Mouse (Mus musculus) liver, embryonic 15.5 days (tissue): Measurements from ENCODE around the gene Zdhhc16. TPM values are rescaled to one million over a fixed set of nuclear protein-coding genes. Genes with fewer than 3 reads are reported as not detected.

ENCODE experiments used
- ATAC-seq: fragments of 200-750 bp; cut with Nextera tagmentation; 2 replicates; pipeline ENCODE4 v1.8.0; 2017; ENCODE audit warnings: moderate number of reproducible peaks, mild to moderate bottlenecking, moderate library complexity; ENCODE audit not compliant: insufficient read depth
- H3K27ac ChIP-seq: fragments of 300-500 bp; sonication (generic); replicated peaks from 2 replicates; pipeline ENCODE4 v1.5.1; 2015; ENCODE audit warnings: mild to moderate bottlenecking, inconsistent platforms
- H3K27me3 ChIP-seq: fragments of 300-500 bp; sonication (generic); 2 replicates; pipeline ENCODE4 v1.6.1; 2015; ENCODE audit warnings: mild to moderate bottlenecking, inconsistent platforms
- H3K36me3 ChIP-seq: fragments of 300-500 bp; sonication (generic); replicated peaks from 2 replicates; pipeline ENCODE4 v1.6.1; 2015; ENCODE audit warnings: moderate library complexity, mild to moderate bottlenecking, inconsistent platforms
- H3K4me1 ChIP-seq: fragments of 300-500 bp; sonication (generic); replicated peaks from 2 replicates; pipeline ENCODE4 v1.6.1; 2015; ENCODE audit warnings: inconsistent platforms
- H3K4me2 ChIP-seq: fragments of 300-500 bp; sonication (generic); 2 replicates; pipeline ENCODE4 v1.6.1; 2015; ENCODE audit warnings: moderate library complexity, mild to moderate bottlenecking, inconsistent platforms
- H3K4me3 ChIP-seq: fragments of 300-500 bp; sonication (generic); replicated peaks from 2 replicates; pipeline ENCODE4 v1.5.1; 2015; ENCODE audit warnings: mild to moderate bottlenecking, inconsistent platforms
- H3K9ac ChIP-seq: fragments of 300-500 bp; sonication (generic); 2 replicates; pipeline ENCODE4 v1.6.1; 2015; ENCODE audit warnings: moderate library complexity, mild to moderate bottlenecking, inconsistent platforms
- H3K9me3 ChIP-seq: fragments of 300-500 bp; sonication (generic); replicated peaks from 2 replicates; pipeline ENCODE4 v1.6.1; 2016; ENCODE audit warnings: inconsistent platforms
- WGBS: fragments of 180-500 bp; shearing (Covaris S2); methylation state at CpG from one replicate; pipeline ENCODE4 v1.1.7; 2015; ENCODE audit warnings: mixed read lengths; ENCODE audit not compliant: insufficient replicate concordance; 5-methylcytosine and 5-hydroxymethylcytosine counted together
- polyA plus RNA-seq: library from polyadenylated mRNA; unstranded; fragments of >200 nt; fragmentation: Nextera tagmentation; extraction: Ambion mirVana; gene quantifications from 2 replicates; pipeline ENCODE4 v1.2.1, GENCODE M21; 2015

The Zdhhc16 gene
- polyA plus RNA-seq, 1 experiment from 2014 or later = 33.7 TPM

- Histone ChIP-seq H3K27me3 (no peaks in the 10 kb centered on the region), H3K27ac (no peak overlapping the region), H3K4me2 (no peak overlapping the region), H3K4me3 (no peak overlapping the region), H3K9ac (no peak overlapping the region), H3K9me3 (no peaks in the 10 kb centered on the region), H3K36me3 (peaks cover 9% of the 10 kb centered on the region), H3K4me1 (peaks cover 9% of the 10 kb centered on the region)
- ATAC-seq = no peak
- 75% methylated on average over 13 of the region's 13 CpGs for WGBS
Observed at GRCm38 (mm10) chr19:41973891-41974794, 40.9 kb downstream of the Zdhhc16 start.

- under 1% methylated on average over 16 of the region's 16 CpGs for WGBS
- ATAC-seq = no peak
- Histone ChIP-seq H3K4me1 (peaks cover 44% of the 10 kb centered on the region), H3K27me3 (peaks cover 40% of the 10 kb centered on the region), H3K36me3 (no peaks in the 10 kb centered on the region; the same call in 1 of the 2 replicates), H3K4me2 (peak overlapping the region; percentile 97), H3K9ac (peak overlapping the region; percentile 79), H3K4me3 (peak overlapping the region; percentile 94), H3K9me3 (no peaks in the 10 kb centered on the region), H3K27ac (peak overlapping the region; percentile 87)
Observed at GRCm38 (mm10) chr19:41980422-41980818, 47.1 kb downstream of the Zdhhc16 start.

DNA sequence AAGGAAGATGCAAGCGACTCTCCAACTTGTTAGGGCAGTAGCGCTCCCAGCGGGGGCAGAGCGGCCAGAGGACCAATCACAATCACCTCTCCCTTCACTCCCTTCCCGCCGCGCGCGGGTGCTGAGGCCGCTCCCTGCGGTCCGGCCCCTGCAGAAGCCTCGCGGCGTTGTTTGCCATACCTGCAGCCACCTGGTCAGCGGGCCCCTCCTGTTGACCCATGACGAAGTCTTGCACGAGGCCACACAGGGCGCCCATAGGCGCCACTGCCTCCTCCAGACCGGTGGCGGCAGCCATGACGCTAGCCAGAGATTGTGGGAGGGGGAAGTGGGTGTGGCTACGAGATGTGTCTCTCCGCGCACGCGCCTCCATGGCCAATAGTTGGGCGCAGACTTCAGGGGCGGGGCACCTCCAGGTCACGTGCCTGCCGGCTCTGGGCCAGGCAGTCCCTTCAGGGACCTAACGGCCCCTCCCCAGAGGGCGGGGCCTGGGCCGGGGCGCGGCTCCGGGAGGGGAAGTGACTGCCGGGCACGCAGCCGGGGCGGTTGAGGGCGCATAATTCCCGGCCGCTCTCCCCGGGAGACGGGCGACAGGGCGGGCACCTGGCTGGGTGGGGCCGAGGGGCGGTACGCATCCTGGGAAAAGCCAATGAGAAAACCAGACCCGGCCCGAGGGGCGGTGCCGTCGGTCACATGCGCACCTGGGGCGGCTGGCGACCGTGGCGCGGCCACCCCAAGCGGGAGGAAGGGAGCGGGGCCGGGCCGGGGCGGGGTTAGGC lies 47.7 kb downstream of the Zdhhc16 start, which contains the start of gene Mms19:
TSS of gene Mms19 (minus strand) at position 339 of the 776 bp plus-strand sequence.
- Histone ChIP-seq H3K4me1 (peaks cover 44% of the 10 kb centered on the region), H3K27me3 (peaks cover 40% of the 10 kb centered on the region), H3K9me3 (no peaks in the 10 kb centered on the region), H3K9ac (peak within 1 kb of the TSS; percentile 79), H3K27ac (peak within 1 kb of the TSS; percentile 87), H3K4me3 (peak within 1 kb of the TSS; percentile 94), H3K36me3 (no peaks in the 10 kb centered on the region; the same call in 1 of the 2 replicates), H3K4me2 (peak within 1 kb of the TSS; percentile 97)
- WGBS = under 1% methylated on average over 67 of the region's 68 CpGs
- ATAC-seq = peak; percentile 92

- H3K36me3 ChIP-seq = no peaks in the 10 kb centered on the region; the same call in 1 of the 2 replicates
- H3K27me3 ChIP-seq = peaks cover 40% of the 10 kb centered on the region
- WGBS = under 1% methylated on average over 33 of the region's 33 CpGs
Observed at GRCm38 (mm10) chr19:41981595-41981927, 48.3 kb downstream of the Zdhhc16 start, which contains the start of gene Ubtd1. TSS of gene Ubtd1 (plus strand) at chr19:41981763.

DNA sequence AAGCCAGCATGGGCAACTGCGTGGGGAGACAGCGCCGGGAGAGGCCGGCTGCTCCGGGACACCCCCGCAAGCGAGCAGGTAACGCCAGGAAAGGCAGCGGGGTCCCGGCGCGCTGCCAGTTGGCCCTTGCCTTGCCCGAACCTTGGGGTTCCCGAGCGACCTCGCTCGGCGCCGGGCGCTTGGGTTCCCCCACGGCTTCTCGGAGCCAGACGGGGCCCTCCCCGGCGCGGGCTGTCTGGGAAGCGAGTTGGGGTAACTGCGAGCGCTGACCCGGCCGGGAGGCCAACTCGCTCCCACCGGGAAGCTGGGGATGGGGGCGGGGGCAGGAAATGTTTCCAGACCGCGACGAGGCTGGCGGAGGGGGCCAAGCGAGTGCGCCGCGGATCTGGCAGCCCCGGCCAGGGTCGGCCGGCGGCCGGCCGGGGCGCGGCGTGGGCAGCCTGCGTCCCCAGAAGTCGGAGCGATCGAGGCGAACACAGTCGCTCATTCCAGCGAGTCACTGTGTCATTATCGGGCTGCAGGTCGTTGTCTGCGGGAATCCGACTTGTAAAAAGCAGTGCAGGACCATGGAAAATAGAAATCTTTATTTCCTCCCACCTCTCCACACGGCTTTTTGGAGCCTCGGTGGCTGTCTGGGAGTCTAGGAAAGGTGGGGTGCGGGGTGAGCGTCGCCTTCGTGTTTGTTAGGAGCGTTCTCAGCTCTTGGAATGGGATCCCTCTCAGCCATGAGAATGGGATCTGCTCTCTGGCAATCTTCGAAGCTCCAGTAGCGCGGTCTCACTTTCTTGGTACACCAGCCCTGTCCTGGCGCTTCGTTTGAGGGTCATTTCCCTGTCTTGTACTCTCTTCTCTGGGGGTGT lies 48.9 kb downstream of the Zdhhc16 start:
- Histone ChIP-seq H3K4me2 (peak overlapping the region; percentile 97), H3K9me3 (no peaks in the 10 kb centered on the region), H3K27me3 (peaks cover 40% of the 10 kb centered on the region), H3K4me3 (peak overlapping the region; percentile 94), H3K4me1 (peaks cover 42% of the 10 kb centered on the region), H3K36me3 (no peaks in the 10 kb centered on the region; the same call in 1 of the 2 replicates), H3K27ac (peak overlapping the region; percentile 72), H3K9ac (peak overlapping the region; percentile 69)
- no peak for ATAC-seq
- under 1% methylated on average over 74 of the region's 74 CpGs for WGBS

More at GRCm38 (mm10) chr19:41981595-41981927, 48.3 kb downstream of the Zdhhc16 start, which contains the start of gene Ubtd1:
- Histone ChIP-seq H3K4me1 (peaks cover 43% of the 10 kb centered on the region), H3K27ac (peak within 1 kb of the TSS; percentile 87), H3K9ac (peak within 1 kb of the TSS; percentile 79), H3K9me3 (no peaks in the 10 kb centered on the region), H3K4me2 (peak within 1 kb of the TSS; percentile 97), H3K4me3 (peak within 1 kb of the TSS; percentile 94)
- ATAC-seq = no peak

DNA sequence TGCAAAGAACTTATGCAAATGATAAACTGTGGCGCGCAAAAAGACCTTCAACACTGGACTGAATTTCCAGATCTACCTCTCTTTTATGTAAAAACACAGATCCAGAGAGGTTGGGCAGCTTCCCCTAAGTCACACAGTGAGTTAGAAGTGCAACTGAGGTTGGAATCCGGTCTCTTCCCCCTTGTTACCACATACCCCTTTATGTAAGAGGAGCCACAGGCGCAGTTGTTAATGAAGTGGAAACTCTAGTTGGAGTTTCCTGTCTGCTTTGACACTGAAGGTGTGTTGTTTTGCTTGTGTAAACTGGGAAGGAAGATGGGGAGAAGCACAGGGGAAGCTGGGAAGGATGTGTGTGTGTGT lies 49.5 kb downstream of the Zdhhc16 start:
- peak overlapping the region; percentile 69 for H3K9ac ChIP-seq
- ATAC-seq = no peak
- H3K4me1 ChIP-seq = peaks cover 42% of the 10 kb centered on the region
- H3K4me3 ChIP-seq = peak overlapping the region; percentile 94
- 9% methylated on average over 4 of the region's 4 CpGs for WGBS
- H3K27ac ChIP-seq = 0 out of 2 replicates have a peak overlapping the region, but pooled peaks have one; percentile 72
- peak overlapping the region; percentile 97 for H3K4me2 ChIP-seq
- no peaks in the 10 kb centered on the region for H3K36me3 ChIP-seq
- peaks cover 40% of the 10 kb centered on the region for H3K27me3 ChIP-seq
- no peaks in the 10 kb centered on the region for H3K9me3 ChIP-seq

DNA sequence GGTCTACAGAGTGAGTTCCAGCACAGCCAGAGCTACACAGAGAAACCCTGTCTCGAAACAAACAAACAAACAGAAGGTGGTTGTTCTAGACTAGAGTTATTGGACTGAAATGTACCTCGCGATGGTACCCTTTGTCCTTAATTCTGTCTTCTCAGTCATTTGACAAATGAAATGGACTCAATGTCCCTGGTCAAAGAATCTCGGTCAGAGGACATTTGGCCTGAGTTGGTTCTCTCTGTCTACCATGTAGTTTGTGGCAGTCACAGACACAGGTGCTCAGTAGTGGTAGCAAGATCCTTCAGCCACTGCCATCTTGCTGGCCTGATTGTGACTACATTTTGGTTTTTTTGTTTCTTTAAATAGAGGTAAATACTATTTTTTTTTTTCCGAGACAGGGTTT lies 52.7 kb downstream of the Zdhhc16 start:
- no peak overlapping the region for H3K4me3 ChIP-seq
- no peak overlapping the region for H3K27ac ChIP-seq
- H3K27me3 ChIP-seq = peaks cover 40% of the 10 kb centered on the region
- no peak for ATAC-seq
- no peak overlapping the region for H3K4me2 ChIP-seq
- H3K36me3 ChIP-seq = no peaks in the 10 kb centered on the region
- H3K9ac ChIP-seq = no peak overlapping the region
- no peaks in the 10 kb centered on the region for H3K9me3 ChIP-seq
- peaks cover 28% of the 10 kb centered on the region for H3K4me1 ChIP-seq
- WGBS = 68% methylated on average over 5 of the region's 5 CpGs

DNA sequence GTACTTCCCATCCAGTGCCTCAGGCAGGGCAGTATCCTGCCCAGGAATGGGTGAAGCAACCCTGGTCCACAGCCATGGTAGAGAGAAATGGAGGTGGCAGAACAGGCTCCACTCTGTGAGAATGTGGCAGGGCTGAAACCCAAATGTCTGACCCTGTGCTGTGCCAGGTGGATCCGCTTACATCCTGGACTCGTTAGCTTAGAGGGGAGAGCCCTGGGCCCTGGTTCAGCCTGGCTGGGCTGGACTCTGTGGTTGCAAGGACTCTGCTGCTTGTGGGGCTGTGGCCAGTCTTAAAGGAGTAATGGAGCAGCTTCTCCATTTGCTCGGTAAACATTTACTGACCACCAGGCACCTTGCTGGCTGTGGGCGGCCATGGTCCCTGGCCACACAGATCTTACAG lies 53.9 kb downstream of the Zdhhc16 start:
- WGBS = 75% methylated on average over 4 of the region's 4 CpGs

GRCm38 (mm10) chr19:41989810-41990209 lies 56.5 kb downstream of the Zdhhc16 start:
- no peak for ATAC-seq

More for the DNA sequence above, 53.9 kb downstream of the Zdhhc16 start:
- peaks cover 20% of the 10 kb centered on the region for H3K4me1 ChIP-seq
- no peak overlapping the region for H3K27ac ChIP-seq
- H3K9me3 ChIP-seq = no peaks in the 10 kb centered on the region
- H3K27me3 ChIP-seq = peaks cover 31% of the 10 kb centered on the region
- no peak overlapping the region for H3K9ac ChIP-seq
- no peak for ATAC-seq
- H3K4me2 ChIP-seq = no peak overlapping the region
- no peaks in the 10 kb centered on the region for H3K36me3 ChIP-seq
- no peak overlapping the region for H3K4me3 ChIP-seq

GRCm38 (mm10) chr19:41991926-41992477 lies 58.7 kb downstream of the Zdhhc16 start:
- H3K4me1 ChIP-seq = peaks cover 14% of the 10 kb centered on the region
- H3K9me3 ChIP-seq = no peaks in the 10 kb centered on the region
- ATAC-seq = no peak
- H3K27me3 ChIP-seq = no peaks in the 10 kb centered on the region
- no peaks in the 10 kb centered on the region for H3K36me3 ChIP-seq
- H3K4me3 ChIP-seq = no peak overlapping the region
- H3K27ac ChIP-seq = no peak overlapping the region
- no peak overlapping the region for H3K4me2 ChIP-seq
- WGBS = 37% methylated on average over 6 of the region's 6 CpGs
- no peak overlapping the region for H3K9ac ChIP-seq

More at GRCm38 (mm10) chr19:41989810-41990209, 56.5 kb downstream of the Zdhhc16 start:
- H3K27ac ChIP-seq = no peak overlapping the region
- no peak overlapping the region for H3K9ac ChIP-seq
- H3K4me1 ChIP-seq = peaks cover 14% of the 10 kb centered on the region
- H3K9me3 ChIP-seq = no peaks in the 10 kb centered on the region
- H3K36me3 ChIP-seq = no peaks in the 10 kb centered on the region
- 43% methylated on average over 6 of the region's 6 CpGs for WGBS
- H3K4me3 ChIP-seq = no peak overlapping the region
- no peak overlapping the region for H3K4me2 ChIP-seq
- H3K27me3 ChIP-seq = 0 out of 2 replicates have a peak, but pooled peaks cover 5% of the 10 kb centered on the region
